Mouse (Mus musculus) layer of hippocampus, postnatal 25 days (tissue): ENCODE data around the gene Thap7. TPM values are rescaled to one million over a fixed set of nuclear protein-coding genes. Genes with fewer than 3 reads are reported as not detected.
"Not testable (repeated sequence)": the region's sequence is repeated elsewhere in the genome, so short reads cannot be mapped to it uniquely, and the experiment has no call there.

Source experiments
- DNase-seq, 2 experiments: peaks; one replicate each; pipeline ENCODE4 v3.0.0; 2022; ENCODE audit warnings: mixed read lengths in 2 of 2, low spot score in 1 of 2; ENCODE audit errors: extremely low spot score in 1 of 2
- total RNA-seq, 2 experiments: library from RNA; stranded (reverse); gene quantifications; 2 replicates each; pipeline ENCODE4 v1.2.3; 2021

Thap7 gene
- total RNA-seq, result 10 to 100 TPM; 39.8 to 47.8 TPM

GRCm38 (mm10) chr16:17530640-17531288 is at the start of gene Thap7:
TSS of gene Thap7 (minus strand) at chr16:17531136.
- DNase-seq, result peak; percentile 90 to 95

GRCm38 (mm10) chr16:17576825-17577215 is 45.9 kb upstream of the Thap7 start:
- DNase-seq, result no peak

GRCm38 (mm10) chr16:17575870-17576824 is 45.2 kb upstream of the Thap7 start:
- peak; percentile 67 to 71 for DNase-seq

DNA sequence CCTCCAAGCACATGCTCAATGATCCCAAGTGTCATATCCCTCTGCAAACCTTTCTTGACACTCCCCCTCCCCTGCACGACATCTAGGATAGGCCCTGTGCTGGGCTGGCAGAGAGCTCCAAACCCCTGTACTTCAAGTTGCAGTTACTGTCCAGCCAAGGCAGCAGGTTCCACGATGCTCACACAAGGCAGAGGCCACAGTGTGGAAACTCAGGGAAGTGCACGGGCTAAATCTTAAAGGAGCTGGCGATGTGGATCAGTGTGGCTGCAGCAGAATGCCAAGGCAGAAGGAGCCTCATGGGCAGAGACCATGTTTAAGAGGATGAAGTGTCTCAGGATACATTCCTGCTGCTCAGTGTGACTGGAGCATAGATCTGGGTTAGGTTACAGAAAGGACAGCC is 35.2 kb upstream of the Thap7 start:
- no peak for DNase-seq

- no peak for DNase-seq
Measured at GRCm38 (mm10) chr16:17564771-17565170, 33.8 kb upstream of the Thap7 start.

DNA sequence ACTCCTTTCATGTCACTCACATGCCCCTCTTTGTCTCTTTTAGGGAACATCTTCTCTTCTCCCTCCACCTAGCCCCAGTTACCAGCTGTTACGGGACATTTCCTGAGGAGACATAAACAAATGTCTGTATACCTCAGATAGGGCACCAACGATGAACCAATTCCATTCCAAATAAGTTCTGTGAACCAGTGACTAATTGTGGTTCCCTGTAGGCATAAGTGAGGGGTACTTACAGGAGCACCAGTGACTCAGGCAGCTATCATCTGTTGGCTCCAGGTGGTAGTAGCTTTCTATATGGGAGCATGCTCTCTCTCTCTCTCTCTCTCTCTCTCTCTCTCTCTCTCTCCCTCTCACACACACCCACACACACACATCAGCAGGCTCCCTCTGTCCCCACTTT is 33.3 kb upstream of the Thap7 start:
- no peak for DNase-seq

DNA sequence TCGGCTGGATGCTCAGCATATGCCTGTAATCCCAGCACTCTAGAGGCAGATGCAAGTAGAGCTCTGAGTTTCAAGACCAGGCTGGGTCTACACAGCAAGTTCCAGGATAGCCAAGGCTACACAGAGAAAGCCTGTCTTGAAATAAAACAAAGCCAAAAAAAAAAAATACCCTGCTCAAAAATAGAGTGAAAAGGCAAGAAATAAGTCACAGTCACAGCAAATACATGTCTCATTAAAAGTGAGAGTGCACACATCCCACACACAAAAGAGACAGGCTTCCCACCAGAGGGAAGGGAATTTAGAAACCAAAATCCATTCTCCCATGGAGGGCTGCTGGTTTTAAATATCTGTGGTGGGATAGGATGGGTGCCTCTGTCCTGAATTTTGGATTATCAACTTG is 32.6 kb upstream of the Thap7 start:
- no peak for DNase-seq

DNA sequence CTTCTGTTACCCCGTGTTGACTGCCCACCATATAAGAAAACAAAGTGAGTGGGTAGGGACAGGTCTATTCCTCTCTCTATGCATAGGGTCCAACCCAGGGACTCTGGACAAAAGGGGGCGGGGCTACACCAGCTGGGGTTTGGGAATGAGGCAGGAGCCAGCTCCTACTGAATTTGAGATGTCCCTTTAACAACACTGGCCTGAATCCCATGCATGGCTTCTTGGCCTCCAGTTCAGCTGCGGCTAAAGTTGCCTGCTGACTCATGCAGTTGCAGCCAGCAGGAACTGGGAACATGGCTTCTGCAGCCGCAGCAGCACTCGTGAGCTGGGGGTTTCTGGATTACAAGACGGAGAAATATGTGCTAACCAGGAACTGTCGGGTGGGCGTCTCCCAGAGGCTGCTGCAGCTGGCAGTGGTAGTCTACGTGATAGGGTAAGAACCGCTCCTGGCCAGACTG is 30.8 kb upstream of the Thap7 start, which contains the start of gene P2rx6:
TSS of gene P2rx6 (plus strand) at position 135 of the 458 bp plus-strand sequence.
- DNase-seq, result no peak

GRCm38 (mm10) chr16:17561128-17561750 is 30.3 kb upstream of the Thap7 start, which contains the start of gene Lrrc74b:
TSS of gene Lrrc74b (minus strand) at chr16:17561247.
- DNase-seq, result no peak

- DNase-seq, result no peak
Measured at GRCm38 (mm10) chr16:17559396-17560027, 28.6 kb upstream of the Thap7 start.

DNA sequence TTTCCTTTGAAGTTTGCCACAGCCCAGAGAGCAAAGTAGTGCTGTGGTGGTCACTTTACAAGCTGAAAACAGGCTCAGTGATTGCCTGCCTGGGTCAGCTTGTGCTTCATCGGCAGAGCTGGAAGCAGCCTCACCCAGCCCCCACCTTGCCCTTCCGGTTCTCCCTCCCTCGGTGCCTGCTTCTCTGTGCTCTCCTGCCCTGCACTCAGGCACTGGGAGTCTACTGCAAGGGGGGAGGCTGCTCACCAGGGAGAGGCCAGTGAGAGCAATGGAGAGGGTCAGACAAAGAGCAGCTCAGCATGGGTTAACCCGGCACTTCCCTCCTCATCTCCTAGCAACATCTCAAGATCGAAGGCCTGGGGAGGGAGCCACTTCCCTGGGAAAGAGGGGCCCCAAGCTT is 27.9 kb upstream of the Thap7 start:
- no peak for DNase-seq

DNA sequence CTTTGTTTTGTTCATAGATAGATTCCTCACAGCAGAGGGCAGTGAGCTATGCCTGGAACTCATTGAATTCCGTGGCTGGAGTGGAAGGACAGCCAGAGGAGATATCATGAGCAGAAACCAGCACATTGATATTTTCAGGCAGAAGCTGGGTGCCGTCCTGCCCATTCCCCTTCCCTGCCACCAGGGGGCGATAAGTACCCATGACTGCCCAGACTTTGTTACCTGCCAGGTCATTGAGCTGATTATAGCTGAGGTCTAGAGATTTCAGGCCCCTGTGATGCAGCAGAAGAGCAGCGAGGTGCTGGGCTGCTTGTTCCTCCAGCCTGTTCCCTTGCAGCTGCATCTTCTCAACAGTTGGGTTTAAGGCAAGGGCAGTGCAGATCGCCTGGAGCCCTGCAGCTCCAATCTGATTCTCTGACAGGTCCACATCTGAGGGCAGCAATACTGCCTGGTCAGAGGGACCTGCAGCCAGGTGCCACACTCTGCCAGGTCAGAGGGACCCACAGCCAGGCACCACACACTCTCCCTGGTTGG is 27.1 kb upstream of the Thap7 start:
- peak; percentile 68 to 83 for DNase-seq

DNA sequence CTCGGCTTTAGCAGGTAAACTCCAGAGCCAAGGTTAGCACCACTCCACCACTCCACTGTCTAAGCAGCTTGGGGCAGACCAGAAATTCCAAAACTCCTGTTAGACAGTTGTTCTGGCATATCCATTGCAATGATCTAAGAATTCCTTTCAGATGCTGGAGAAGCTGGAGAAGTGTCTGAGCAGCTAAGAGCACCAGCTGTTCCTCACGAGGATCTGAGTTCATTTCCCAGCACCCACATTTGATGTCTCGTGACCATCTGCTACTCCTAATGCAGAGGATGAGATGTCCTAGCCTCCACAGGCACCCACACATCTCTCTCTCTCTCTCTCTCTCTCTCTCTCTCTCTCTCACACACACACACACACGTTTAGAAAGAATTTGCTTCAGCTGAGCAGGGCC is 26.0 kb upstream of the Thap7 start:
- no peak for DNase-seq

DNA sequence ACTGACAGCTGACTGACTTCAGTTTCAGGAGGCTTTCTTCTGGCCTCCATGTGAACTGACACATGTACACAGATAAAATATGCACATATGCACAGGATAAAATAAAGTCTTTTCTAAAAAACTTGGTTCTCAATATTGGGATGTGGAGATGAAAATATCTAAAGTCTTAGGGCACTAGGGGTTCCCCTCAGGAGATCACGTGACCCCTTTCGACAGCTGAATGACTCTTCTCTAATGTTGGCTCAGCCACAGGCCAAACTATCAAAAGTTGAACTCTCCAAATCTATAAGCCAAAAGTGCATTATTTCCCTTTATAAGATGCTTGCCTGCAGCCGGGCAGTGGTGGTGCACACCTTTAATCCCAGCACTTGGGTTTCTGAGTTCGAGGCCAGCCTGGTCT is 25.2 kb upstream of the Thap7 start:
- DNase-seq, result no peak

- not testable (repeated sequence) for DNase-seq
Measured at GRCm38 (mm10) chr16:17554702-17555101, 23.8 kb upstream of the Thap7 start.

- DNase-seq, result no peak
Measured at GRCm38 (mm10) chr16:17553910-17554685, 23.2 kb upstream of the Thap7 start.

DNA sequence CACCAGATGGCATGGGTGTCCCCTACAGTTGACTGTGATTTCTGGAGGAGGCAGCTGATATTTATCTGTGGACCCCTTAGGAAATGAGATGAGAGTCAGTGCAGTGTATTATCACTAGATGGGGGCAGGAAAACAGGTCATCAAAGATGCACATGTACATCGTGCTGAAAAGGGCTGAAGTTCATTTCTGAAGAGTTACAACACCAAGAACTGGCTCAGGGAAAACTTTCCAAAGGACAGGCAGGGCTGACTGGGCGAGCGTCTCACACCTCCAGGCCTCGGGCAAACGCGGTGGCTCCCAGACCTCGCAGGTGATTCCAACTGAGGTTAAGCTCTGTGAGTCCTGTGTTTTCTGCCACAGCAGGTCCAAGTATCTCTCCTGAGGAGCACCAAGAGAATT is 21.9 kb upstream of the Thap7 start:
- no peak for DNase-seq

- no peak for DNase-seq
Measured at GRCm38 (mm10) chr16:17542632-17543031, 11.7 kb upstream of the Thap7 start.

- no peak for DNase-seq
Measured at GRCm38 (mm10) chr16:17536584-17536983, 5.6 kb upstream of the Thap7 start.
